Mouse (Mus musculus) left cerebral cortex, adult 2 months (tissue): ENCODE measurements around the gene Mmd. TPM values are rescaled to one million over a fixed set of nuclear protein-coding genes. Genes with fewer than 3 reads are reported as not detected.
A peak's percentile ranks its signal among the peaks of the same experiment; 100 is the strongest.

Experiments
- DNase-seq, 2 experiments: peaks; one replicate each; pipeline ENCODE4 v3.0.0; 2021 to 2022; ENCODE audit warnings: low spot score in 2 of 2, mixed read lengths in 1 of 2; ENCODE audit errors: extremely low spot score in 1 of 2
- H3K27ac ChIP-seq: fragments of 200-600 bp; 2 replicates; pipeline ENCODE4 v1.8.1; 2022
- H3K4me3 ChIP-seq: fragments of 200-600 bp; 2 replicates; pipeline ENCODE4 v1.8.1; 2022
- CTCF ChIP-seq: fragments of 200-600 bp; IDR thresholded peaks from 2 replicates; pipeline ENCODE4 v1.8.1; 2022; ENCODE audit warnings: antibody characterized with exemption, mild to moderate bottlenecking, moderate library complexity
- intact Hi-C: fragments of 180-260 bp; cut with DNase I; formaldehyde crosslinking; loops from one replicate; pipeline ENCODE4 v1.15.1; 2025
- total RNA-seq, 2 experiments: library from RNA; stranded (reverse); gene quantifications; 2 replicates each; pipeline ENCODE4 v1.2.3; 2021

The Mmd gene
- total RNA-seq, 2 experiments from 2014 or later, result 222 to 227 TPM

DNA sequence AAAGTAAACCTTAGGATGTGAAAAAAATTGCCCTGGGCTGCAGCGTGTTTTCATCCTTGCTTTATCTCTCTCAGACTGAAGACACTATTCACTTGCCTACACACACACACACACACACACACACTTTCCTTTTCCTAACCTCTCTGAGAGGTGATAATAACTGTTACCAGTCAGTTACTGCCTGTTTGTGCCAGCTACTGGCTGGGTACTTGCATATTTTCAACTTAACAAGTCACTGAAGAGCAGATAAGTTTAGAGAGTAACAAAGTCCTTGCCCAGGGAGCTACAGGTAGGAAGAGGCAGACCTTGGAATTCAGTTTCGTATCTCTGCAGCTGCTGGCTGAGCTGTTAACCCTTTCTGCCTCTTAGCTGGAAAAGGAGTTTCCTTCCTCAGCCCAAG, 2.7 kb downstream of the Mmd start:
- TF ChIP-seq CTCF, result no peak
- H3K4me3 ChIP-seq, result 0 out of 2 replicates have a peak overlapping the region, but pooled peaks have one; percentile 9
- H3K27ac ChIP-seq, result no peak overlapping the region
- intact Hi-C loops, result loop anchor here (5.0 kb wide), 3 partner anchors 70 to 135 kb away; no protein-coding TSS in a partner anchor
- no peak for DNase-seq

DNA sequence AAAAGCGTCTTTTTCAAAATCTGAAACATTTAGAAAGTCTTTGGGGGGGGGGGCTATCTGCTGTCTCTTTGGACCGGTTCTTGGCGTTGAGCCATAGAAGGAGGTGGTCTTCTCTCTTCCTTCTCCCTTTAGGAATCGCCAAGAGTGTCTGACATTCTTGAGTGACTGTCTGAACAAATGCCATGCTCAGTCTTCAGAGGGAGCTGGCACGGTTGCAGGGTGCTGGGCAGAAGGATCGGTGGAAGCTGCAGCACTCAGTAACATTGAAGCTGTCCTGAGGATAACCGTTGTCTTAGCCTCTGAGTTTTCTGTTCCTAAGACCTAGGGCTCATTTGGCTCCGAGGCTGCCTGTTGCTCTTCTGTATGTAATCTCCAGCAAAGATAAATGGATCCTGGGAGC, 3.1 kb downstream of the Mmd start:
- Histone ChIP-seq H3K4me3 (peak overlapping the region; percentile 17; the same call in 1 of the 2 replicates), H3K27ac (peak overlapping the region; percentile 28; the same call in 1 of the 2 replicates)
- DNase-seq, result no peak
- TF ChIP-seq CTCF, result no peak
- intact Hi-C loops, result loop anchor here (5.0 kb wide), 3 partner anchors 70 to 135 kb away; no protein-coding TSS in a partner anchor

DNA sequence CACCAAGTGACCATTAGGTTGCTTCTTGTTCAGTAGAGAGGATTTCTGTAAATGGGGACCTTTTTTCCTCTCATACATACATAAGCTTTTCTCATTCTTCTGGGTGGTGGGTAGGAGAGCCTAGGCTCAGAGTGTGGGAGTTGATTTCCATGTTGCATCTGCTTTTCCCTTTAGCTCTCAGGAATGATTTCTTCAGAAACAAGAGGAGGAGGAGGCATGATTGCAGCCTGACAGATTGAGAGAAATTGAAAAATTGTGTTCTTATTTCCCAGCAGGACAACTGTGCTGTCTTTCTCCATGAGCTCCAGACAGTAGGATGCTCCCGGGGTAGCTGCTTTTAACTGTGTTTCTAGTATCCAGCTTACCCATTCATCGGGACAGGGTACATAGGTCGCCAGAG, 5.3 kb downstream of the Mmd start:
- peak overlapping the region; percentile 66 for H3K27ac ChIP-seq
- no peak for TF ChIP-seq CTCF
- H3K4me3 ChIP-seq, result no peak overlapping the region
- DNase-seq, result no peak
- intact Hi-C loops, result loop anchor here (5.0 kb wide), 3 partner anchors 72 to 133 kb away; no protein-coding TSS in a partner anchor

DNA sequence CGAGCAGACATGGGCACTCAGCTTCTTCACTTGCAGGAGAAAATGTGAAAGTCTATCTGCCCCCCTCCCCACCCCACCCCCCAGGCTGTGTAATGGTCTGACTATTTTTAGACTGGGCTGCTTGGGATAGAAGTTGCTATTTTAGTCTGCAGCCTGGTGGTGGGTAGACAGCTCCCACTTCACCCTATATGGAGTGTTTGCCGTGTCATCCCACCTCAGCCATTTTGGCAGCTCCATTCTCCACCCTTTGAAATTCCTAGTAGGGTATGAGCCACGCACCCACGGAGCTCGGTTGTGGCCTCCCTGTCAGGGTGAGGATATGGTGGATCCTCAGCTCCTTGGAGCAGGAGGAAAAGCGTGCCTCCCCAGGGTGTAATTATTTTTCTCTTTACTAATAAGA, 6.4 kb downstream of the Mmd start:
- no peak overlapping the region for H3K4me3 ChIP-seq
- DNase-seq, result peak in 1 of 2 experiments; percentile 54
- intact Hi-C loops, result no loop called here

DNA sequence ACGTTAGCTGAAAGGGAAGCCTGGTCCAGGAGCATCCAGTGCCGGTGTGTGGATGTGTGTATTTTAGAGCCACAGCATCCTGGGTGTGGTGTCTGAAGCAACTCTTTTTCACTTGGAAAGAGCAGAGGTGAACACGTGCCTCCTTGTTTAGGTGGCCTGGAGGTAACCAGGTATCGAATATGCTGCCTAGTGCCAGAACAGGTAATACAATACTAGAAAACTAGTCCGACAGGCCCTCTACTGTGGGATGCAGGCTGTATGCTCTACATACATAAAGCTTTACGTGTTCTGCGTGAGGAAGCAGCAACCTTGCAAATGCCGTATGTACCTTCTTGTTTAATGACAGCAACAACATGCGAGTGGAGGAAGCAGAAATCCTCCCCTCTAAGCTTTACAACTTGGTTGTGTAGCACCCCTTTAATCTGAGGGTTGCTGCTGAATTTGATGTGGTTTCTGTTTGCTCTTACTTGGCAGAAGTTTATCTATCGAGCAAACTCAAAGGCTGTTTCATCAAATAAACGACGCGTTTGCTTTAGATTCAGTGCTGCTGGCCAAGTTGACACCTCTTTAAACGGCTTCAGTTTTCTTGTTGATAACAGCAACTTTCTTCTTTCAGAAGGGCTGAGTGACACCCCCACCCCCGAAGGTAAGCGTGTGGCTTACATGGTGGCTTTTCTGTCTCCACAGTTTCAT, 7.7 kb downstream of the Mmd start:
- TF ChIP-seq CTCF, result no peak
- no peak for DNase-seq
- intact Hi-C loops, result no loop called here
- Histone ChIP-seq H3K27ac (no peak overlapping the region; the same call in 1 of the 2 replicates), H3K4me3 (no peak overlapping the region)

More for the DNA sequence above, 6.4 kb downstream of the Mmd start:
- peak overlapping the region; percentile 65 for H3K27ac ChIP-seq
- no peak for TF ChIP-seq CTCF

DNA sequence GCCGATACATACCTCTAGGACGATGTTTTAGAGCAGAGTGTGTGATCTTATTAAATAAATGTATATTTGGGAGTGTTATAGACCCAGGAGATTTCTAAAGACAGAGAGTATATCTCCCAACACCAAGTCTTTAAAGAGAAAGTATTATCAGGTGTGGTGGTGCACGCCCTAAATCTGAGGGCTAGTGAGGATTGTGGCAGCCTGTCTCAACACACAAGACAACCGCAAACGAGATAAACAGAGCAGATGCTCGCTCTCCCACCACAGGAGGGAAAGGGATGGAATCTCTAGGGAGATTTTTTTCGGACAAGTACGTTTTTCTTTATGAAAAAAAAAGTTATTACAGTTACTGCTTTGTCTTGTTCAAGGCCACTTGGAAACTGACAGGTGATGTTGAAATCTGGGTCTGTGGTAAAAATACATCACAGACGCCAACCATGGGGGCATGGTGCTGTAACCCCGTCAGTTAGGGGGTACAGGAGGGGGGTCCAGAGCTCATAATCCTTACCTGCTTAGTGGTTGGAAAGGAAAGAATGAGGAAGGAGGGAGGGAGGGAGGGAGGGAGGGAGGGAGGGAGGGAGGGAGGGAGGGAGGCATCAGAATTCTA, 9.2 kb downstream of the Mmd start:
- TF ChIP-seq CTCF, result no peak
- H3K27ac ChIP-seq, result no peak overlapping the region
- H3K4me3 ChIP-seq, result no peak overlapping the region
- intact Hi-C loops, result no loop called here
- no peak for DNase-seq

DNA sequence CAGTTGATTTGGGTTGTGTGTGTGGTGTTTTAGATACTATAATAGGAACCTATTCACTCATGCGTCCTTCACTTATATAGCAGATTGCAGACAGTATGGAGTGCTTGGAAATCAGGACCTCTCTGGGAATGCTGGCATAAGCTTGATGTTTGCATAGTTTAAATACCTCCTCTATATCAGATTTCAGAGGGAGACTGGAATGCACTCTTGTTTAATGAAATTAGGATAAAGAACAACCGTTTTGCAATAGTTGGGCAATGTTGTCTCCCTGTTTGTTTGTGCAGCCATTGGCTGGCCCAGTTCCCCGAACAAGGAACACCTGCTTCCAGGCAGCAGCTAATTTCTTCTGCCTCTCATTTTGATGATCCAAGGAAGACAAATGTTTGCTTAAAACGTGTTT, 9.8 kb downstream of the Mmd start:
- no peak for TF ChIP-seq CTCF
- intact Hi-C loops, result no loop called here
- no peak overlapping the region for H3K4me3 ChIP-seq
- no peak for DNase-seq
- no peak overlapping the region for H3K27ac ChIP-seq

DNA sequence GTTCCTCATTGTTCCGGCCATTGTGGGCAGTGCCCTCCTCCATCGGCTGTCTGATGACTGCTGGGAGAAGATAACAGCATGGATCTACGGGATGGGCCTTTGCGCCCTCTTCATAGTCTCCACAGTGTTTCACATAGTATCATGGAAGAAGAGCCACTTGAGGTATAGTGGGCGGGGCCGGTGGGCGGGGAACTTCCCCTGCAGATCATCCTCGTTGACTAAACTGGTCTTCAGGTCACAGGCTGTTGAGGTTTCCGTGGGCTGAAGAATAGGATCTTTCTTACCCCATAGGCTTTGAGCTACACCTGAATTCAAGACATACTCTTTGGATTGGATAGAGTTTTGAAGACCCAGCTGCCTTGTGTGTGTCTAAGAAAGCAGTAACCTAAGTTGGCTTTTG, 10.6 kb downstream of the Mmd start:
- no peak for TF ChIP-seq CTCF
- H3K4me3 ChIP-seq, result no peak overlapping the region
- intact Hi-C loops, result no loop called here
- no peak for DNase-seq
- H3K27ac ChIP-seq, result no peak overlapping the region

DNA sequence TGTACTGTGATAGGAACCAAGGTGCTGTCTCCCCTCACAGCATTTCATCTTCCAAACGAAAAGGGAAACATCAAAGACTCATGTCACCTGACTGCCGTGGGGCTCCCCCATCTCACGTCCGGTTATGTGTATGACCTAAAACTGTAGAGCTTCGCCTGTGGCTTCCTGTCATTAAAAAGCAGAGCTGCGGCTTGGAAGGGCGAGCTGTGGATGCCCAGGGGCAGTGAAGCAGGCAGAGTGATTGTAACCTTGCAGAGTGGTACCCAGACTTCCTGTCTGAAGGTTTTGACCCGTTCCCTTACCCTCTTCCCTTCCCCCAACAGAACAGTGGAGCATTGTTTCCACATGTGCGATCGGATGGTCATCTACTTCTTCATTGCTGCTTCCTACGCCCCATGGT, 14.9 kb downstream of the Mmd start:
- TF ChIP-seq CTCF, result no peak

DNA sequence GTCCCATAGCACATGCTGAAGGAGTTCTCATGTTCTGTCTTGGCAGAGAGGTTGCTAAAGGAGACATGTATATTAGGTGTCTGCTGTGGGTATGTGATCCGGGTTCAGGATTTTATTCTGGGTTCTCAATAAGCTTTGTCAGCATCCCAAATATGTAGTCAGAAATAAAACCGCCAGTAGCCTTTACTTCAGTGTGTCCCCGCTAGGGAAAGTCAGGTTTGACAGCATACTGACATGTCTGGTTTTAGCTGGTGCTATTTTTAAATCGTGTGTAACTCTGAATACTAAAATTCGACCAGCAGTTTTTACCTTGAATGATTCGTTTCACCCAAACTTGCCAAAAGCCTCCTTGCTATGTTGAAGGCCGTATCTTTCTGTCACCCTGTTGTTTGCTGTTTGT, 16.3 kb downstream of the Mmd start:
- no peak overlapping the region for H3K4me3 ChIP-seq
- TF ChIP-seq CTCF, result no peak
- no peak for DNase-seq
- intact Hi-C loops, result no loop called here
- H3K27ac ChIP-seq, result no peak overlapping the region

More for the DNA sequence above, 14.9 kb downstream of the Mmd start:
- no peak for DNase-seq
- H3K4me3 ChIP-seq, result no peak overlapping the region
- no peak overlapping the region for H3K27ac ChIP-seq
- intact Hi-C loops, result no loop called here

DNA sequence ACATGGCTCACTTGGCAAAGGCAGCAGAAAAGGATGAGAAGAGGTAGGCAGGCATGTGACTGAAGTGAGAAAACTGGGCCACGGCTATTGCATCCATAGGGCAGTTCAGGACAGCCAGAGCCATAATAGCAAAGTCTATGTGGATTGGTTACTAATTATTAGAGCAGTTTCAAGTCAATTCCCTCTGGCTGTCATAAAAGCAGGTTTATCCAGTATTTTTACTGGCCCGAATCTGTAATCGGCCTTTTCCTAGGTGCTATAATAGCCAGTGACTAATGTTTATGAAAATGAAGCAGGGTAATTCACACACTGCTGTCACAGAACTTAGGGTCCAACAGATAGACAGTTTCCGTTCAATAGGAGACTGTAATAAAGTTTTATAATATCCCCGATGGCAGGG, 19.7 kb downstream of the Mmd start:
- no peak overlapping the region for H3K27ac ChIP-seq
- DNase-seq, result no peak
- no peak overlapping the region for H3K4me3 ChIP-seq
- intact Hi-C loops, result no loop called here
- TF ChIP-seq CTCF, result no peak

DNA sequence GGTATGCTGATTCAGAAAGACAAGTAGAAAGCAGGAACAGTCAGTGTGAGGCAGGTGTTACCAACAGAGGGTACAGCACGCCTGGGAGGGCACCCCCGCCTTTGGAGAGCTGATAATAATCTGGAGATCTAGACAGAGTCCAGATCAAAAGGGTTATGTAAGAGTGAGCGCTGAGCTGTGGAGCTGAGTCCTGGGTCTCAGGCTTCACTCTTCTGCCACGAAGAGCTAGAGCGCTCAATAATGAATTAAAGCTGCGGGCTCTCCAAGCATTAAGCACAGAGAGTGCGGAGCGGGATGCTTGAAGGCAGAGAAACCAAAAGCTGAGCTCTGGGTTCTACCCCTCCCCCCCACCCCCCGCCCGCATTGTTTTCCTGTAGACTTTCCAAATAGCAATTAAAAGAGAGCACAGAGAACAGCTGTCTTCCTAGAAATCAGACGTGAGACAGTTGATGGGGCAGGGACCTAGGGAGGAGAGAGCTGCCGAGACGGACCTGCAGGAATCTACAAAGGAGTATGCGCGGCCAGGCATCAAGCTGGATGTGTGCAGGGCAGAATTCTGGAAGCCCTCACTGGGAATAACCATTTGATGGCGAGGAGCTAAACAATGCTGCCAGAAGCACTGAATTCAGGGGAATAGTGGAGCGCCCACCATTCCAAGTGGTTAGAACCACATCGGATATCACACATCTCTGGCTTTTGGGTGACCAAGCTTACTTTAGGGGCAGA, 20.3 kb downstream of the Mmd start:
- TF ChIP-seq CTCF, result no peak
- intact Hi-C loops, result no loop called here
- peak overlapping the region; percentile 44; the same call in 1 of the 2 replicates for H3K27ac ChIP-seq
- DNase-seq, result no peak
- H3K4me3 ChIP-seq, result no peak overlapping the region
